Mouse (Mus musculus) megakaryocyte, embryonic 14.5 days (primary cell): Measurements from ENCODE around the gene Rxrb. TPM values are rescaled to one million over a fixed set of nuclear protein-coding genes. Genes with fewer than 3 reads are reported as not detected.

Experiments
- H3K27me3 ChIP-seq: replicated peaks from 2 replicates; pipeline ENCODE3; 2012; ENCODE audit warnings: inconsistent platforms
- H3K36me3 ChIP-seq: replicated peaks from 2 replicates; pipeline ENCODE3; 2012; ENCODE audit warnings: low read length, inconsistent platforms, mixed read lengths
- H3K4me1 ChIP-seq: 2 replicates; pipeline ENCODE4 v1.6.1; 2012; ENCODE audit warnings: inconsistent platforms
- H3K4me3 ChIP-seq: replicated peaks from 2 replicates; pipeline ENCODE3; 2012; ENCODE audit warnings: moderate library complexity, mild to moderate bottlenecking, inconsistent platforms
- H3K9me3 ChIP-seq: 2 replicates; pipeline ENCODE4 v1.6.1; 2012; ENCODE audit warnings: inconsistent platforms
- FLI1 ChIP-seq: IDR thresholded peaks from 2 replicates; pipeline ENCODE4 v1.6.1; 2012; ENCODE audit warnings: low read length, inconsistent platforms, mixed read lengths
- GATA1 ChIP-seq: IDR thresholded peaks from 3 replicates; pipeline ENCODE4 v1.6.1; 2012; ENCODE audit warnings: mixed read lengths, low read length, inconsistent platforms, borderline replicate concordance
- polyA plus RNA-seq: library from polyadenylated mRNA; stranded (reverse); fragments of >175 nt; gene quantifications from 2 replicates; pipeline ENCODE4 v1.2.3, GENCODE M21; 2012; ENCODE audit warnings: low replicate concordance; ENCODE audit not compliant: insufficient read depth

Gene Rxrb
- polyA plus RNA-seq, 1 experiment = 66.5 TPM

DNA sequence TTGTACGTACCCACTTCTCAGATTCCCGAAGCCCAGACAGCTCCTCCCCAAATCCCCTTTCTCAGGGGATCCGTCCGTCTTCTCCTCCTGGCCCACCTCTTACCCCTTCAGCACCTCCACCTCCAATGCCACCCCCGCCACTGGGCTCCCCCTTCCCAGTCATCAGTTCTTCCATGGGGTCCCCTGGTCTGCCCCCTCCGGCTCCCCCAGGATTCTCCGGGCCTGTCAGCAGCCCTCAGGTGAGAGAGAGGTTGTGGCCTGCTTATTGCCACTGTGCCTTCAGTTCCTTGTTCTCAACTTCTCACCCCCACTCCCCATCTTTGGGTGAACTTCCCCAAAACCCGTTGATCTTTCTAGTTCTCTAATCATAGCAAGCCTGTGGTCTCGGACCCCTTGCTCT, 1.2 kb downstream of the Rxrb start:
- H3K36me3 ChIP-seq = peaks cover 71% of the 10 kb centered on the region
- peaks cover 54% of the 10 kb centered on the region for H3K4me1 ChIP-seq

DNA sequence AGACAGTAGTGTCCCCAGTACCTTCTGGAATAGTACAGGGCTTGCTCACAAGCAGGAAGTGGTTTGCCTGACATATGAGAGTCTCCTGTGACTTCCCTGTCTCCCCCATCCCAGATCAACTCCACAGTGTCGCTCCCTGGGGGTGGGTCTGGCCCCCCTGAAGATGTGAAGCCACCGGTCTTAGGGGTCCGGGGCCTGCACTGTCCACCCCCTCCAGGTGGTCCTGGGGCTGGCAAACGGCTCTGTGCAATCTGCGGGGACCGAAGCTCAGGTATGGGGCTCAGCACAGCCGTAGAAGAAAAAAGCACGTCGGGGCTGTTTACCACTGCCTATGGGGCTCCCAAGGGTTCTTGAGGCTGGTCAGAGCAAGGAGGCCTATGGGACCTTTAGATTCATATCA, 1.8 kb downstream of the Rxrb start:
- no peaks in the 10 kb centered on the region for H3K27me3 ChIP-seq
- peaks cover 71% of the 10 kb centered on the region for H3K36me3 ChIP-seq
- peaks cover 48% of the 10 kb centered on the region for H3K4me1 ChIP-seq
- H3K4me3 ChIP-seq = peak overlapping the region; percentile 92
- TF ChIP-seq GATA1 (no peak), FLI1 (no peak)
- H3K9me3 ChIP-seq = no peaks in the 10 kb centered on the region

More for the DNA sequence above, 1.2 kb downstream of the Rxrb start:
- TF ChIP-seq GATA1 = no peak
- H3K4me3 ChIP-seq = peak overlapping the region; percentile 92
- H3K27me3 ChIP-seq = no peaks in the 10 kb centered on the region
- no peaks in the 10 kb centered on the region for H3K9me3 ChIP-seq

DNA sequence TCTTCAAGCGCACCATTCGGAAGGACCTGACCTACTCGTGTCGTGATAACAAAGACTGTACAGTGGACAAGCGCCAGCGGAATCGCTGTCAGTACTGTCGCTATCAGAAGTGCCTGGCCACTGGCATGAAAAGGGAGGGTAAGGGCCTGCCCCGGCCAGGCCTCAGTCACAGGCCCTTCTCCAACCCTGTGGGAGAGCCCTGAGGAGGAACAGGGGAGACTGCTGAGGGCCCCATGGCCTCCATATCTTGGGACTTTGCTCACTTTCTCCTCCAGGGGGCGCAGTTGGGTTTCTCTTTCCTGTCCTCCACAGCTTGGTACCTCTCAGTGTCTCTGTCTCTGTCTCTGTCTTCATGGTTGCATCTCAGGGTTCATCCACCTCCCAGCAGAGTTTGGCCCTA, 2.5 kb downstream of the Rxrb start:
- no peak for TF ChIP-seq FLI1
- no peak for TF ChIP-seq GATA1
- Histone ChIP-seq H3K36me3 (peaks cover 70% of the 10 kb centered on the region), H3K4me3 (peak overlapping the region; percentile 34), H3K27me3 (no peaks in the 10 kb centered on the region), H3K4me1 (peaks cover 41% of the 10 kb centered on the region), H3K9me3 (no peaks in the 10 kb centered on the region)

DNA sequence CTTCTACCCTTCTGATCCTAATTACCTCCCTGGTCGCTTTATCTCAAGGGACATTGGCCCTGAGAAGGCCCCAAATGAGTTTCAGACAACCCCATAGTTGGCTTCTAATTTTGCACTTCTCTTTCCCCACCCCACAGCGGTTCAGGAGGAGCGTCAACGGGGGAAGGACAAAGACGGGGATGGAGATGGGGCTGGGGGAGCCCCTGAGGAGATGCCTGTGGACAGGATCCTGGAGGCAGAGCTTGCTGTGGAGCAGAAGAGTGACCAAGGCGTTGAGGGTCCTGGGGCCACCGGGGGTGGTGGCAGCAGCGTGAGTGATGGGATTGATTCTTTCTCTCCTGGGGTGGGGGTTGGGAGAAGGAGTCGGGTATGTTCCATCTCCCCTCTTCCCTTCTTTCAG, 3.9 kb downstream of the Rxrb start:
- Histone ChIP-seq H3K9me3 (no peaks in the 10 kb centered on the region), H3K4me3 (no peak overlapping the region), H3K4me1 (peaks cover 41% of the 10 kb centered on the region), H3K36me3 (peaks cover 58% of the 10 kb centered on the region), H3K27me3 (peaks cover 8% of the 10 kb centered on the region)
- TF ChIP-seq FLI1 (no peak), GATA1 (no peak)

DNA sequence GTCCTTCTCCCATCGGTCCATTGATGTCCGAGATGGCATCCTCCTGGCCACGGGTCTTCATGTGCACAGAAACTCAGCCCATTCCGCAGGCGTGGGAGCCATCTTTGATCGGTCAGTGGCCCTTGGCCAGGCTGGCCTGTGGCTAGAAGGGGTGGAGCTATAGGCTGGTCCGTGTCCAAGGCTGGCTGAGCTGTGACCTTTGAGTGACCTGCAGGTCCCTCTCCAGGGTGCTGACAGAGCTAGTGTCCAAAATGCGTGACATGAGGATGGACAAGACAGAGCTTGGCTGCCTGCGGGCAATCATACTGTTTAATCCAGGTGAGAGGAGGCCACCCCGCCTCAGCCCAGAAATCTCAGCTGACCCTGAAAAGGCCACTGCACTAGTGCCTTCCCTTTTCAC, 5.0 kb downstream of the Rxrb start:
- Histone ChIP-seq H3K9me3 (no peaks in the 10 kb centered on the region), H3K4me1 (peaks cover 48% of the 10 kb centered on the region), H3K4me3 (no peak overlapping the region), H3K27me3 (peaks cover 13% of the 10 kb centered on the region), H3K36me3 (peaks cover 55% of the 10 kb centered on the region)
- TF ChIP-seq FLI1 = no peak
- TF ChIP-seq GATA1 = no peak

DNA sequence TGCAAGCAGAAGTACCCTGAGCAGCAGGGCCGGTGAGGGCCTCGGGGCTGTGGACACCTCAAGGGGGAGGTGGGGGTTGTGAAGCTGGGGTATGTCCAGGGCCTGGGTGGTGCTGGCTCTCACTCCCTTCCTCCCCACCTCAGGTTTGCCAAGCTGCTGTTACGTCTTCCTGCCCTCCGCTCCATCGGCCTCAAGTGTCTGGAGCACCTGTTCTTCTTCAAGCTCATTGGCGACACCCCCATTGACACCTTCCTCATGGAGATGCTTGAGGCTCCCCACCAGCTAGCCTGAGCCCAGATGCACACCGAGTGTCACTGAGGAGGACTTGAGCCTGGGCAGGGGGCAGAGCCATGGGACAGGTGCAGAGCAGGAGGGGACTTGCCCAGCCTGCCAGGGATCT, 5.6 kb downstream of the Rxrb start:
- Histone ChIP-seq H3K36me3 (peaks cover 56% of the 10 kb centered on the region), H3K27me3 (peaks cover 19% of the 10 kb centered on the region), H3K9me3 (no peaks in the 10 kb centered on the region), H3K4me3 (no peak overlapping the region), H3K4me1 (peaks cover 53% of the 10 kb centered on the region)
- TF ChIP-seq GATA1 (no peak), FLI1 (no peak)

DNA sequence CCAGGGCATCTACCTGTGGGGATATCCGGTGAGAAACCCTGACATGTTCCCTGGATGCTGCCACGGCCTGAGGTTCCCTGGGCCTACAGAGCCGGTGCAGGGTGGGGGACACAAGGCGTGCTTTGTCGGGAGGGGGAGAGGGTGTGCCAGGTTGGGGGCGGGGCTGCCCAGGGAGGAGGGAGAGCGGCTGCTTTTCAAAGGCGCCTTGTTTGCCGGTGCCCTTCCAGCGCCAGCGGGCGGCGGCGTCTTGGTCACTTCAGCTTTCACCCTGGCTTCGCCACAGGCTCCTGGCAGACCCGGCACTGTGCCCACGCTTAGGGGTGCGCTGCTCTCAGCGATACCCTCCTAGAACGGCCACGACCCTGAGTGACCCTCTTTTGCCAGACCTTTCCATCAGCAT, 6.8 kb downstream of the Rxrb start:
- Histone ChIP-seq H3K36me3 (peaks cover 63% of the 10 kb centered on the region), H3K4me3 (no peak overlapping the region), H3K4me1 (peaks cover 41% of the 10 kb centered on the region), H3K9me3 (no peaks in the 10 kb centered on the region), H3K27me3 (peaks cover 22% of the 10 kb centered on the region)
- TF ChIP-seq FLI1 = no peak
- TF ChIP-seq GATA1 = no peak

DNA sequence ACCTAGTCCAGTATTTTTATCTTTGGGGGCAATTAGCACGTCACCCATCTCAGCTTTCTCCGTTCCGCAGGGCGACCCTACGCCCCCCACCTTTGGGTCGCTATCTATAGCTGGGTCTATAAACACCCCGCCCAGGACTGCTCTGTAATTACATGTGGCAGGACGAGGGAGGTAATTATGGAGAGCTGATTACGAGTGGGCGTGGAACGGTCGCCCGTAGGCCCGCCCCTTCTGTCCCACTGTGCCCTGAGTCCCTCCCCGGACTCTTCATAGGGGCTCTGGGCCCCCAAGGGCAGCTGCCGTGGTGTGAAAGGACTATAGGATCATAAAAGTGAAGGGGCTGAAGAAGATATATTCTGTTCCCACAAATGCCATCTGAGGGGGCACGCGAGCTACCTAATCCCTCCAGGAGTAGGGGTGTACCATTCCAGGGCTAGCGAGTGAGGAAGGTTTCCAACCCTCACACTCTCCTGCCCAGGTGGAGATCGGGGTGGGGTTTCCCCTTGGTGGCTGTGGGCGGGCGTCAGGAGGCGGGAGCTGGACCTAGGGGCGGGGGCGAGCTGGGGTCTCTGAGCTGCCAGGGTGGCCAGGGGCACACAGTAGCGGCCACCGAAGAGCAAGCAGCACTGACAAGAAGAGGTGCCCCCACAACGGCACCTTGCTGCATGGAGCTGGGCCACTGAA, 7.4 kb downstream of the Rxrb start, which contains the start of gene Col11a2:
TSS of gene Col11a2 (plus strand) at position 560 of the 684 bp plus-strand sequence.
- no peak within 1 kb of the TSS for H3K4me3 ChIP-seq
- H3K36me3 ChIP-seq = peaks cover 65% of the 10 kb centered on the region
- H3K9me3 ChIP-seq = no peaks in the 10 kb centered on the region
- no peak for TF ChIP-seq GATA1
- no peak for TF ChIP-seq FLI1
- peaks cover 35% of the 10 kb centered on the region for H3K4me1 ChIP-seq
- H3K27me3 ChIP-seq = peaks cover 22% of the 10 kb centered on the region

DNA sequence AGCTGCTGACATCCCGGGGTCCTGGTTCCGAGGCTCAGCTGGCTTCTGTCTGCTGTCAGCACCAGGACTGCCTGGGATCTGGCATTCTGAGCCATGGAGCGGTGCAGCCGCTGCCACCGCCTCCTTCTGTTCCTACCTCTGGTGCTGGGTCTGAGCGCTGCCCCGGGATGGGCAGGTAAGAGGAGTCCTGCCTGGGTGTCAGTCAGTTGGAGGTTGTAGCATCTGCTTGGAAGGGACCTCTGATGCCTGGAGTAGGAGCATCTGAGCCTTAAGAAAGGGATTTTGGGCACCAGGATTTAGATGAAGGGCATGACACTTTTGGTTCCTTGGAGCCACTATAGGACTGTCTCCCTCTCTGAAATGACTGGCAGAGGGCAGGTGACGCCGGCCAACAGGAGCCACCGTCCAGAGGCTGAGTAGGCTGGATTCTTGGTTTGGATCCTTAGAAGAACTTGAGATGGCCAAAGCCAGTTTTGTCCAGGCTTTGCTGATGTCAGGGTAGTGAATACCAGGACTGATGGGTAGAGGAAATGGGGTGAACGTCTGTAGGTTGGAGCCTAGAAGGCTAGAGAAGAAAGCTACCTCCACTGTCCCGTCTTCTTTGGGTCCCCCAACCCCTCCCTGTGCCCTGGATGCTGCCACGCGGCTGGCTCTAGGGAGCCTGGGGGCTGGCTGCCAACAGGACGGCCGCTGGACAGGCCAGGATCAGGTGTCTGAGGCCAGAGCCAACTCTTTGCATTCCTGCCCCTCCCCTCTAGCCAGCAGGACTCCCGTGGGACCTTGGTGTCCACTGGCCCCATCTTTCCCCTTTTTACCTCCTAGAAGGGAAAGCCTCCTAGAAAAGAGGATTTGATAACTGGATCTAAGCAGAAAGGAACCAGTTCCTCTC, 8.2 kb downstream of the Rxrb start:
- H3K36me3 ChIP-seq = peaks cover 66% of the 10 kb centered on the region
- peaks cover 31% of the 10 kb centered on the region for H3K4me1 ChIP-seq
- TF ChIP-seq FLI1 (no peak), GATA1 (no peak)
- H3K4me3 ChIP-seq = no peak overlapping the region
- H3K9me3 ChIP-seq = no peaks in the 10 kb centered on the region
- H3K27me3 ChIP-seq = peaks cover 22% of the 10 kb centered on the region

DNA sequence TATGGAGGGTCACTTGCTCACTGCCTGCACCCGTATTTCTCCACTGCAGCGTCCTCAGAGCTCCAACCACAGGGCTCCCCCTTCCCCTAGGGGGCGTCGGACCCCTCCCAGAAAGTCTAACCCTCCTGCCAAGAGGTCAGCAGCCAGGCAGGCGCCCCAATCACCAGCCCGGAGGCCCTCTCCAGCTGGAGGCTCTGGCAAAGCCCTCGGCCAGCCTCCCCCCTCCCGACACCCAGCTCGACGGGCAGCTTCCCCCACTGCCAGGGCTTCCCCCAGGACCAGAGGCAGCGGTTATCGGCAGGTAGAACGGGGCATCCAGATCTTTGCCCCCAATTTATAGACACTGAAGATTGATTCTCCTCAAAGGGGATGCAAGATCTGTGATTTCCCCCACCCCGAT, 14.3 kb downstream of the Rxrb start:
- H3K27me3 ChIP-seq = peaks cover 12% of the 10 kb centered on the region
- peaks cover 30% of the 10 kb centered on the region for H3K4me1 ChIP-seq
- H3K4me3 ChIP-seq = no peak overlapping the region
- TF ChIP-seq GATA1 (no peak), FLI1 (no peak)
- H3K36me3 ChIP-seq = peaks cover 75% of the 10 kb centered on the region
- peaks cover 22% of the 10 kb centered on the region for H3K9me3 ChIP-seq
